In the genomic region with DNA sequence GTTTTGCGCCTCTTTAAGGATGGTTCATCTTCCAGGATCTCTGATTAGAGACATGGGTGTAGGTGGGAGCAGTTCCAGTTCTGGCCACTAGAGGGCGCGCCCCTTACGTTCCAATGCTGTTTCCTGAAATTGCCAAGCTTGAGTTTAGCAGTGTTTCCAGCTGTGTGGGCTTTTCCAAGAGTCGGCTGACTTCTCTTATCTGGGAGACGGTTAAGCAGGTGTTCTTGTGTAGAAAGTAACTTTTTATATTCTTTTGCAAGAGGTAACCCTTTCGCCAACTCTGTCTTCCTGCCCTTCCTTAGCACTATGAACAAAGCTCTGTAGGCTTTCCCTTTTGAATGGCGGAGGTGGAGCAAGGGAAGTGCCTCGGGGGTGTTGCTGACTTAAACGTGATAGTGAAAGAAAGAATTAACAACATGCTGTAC, we compare ENCODE assay signal across 8 mouse cellular contexts. TPM values are rescaled to one million over a fixed set of nuclear protein-coding genes. Genes with fewer than 3 reads are reported as not detected.
DNase-seq lines count a peak whose midpoint lies in the region; ATAC-seq and TF ChIP-seq lines count a peak whose summit lies in the region.

No protein-coding gene starts in this region.

- H3K9ac ChIP-seq in forebrain, embryonic 13.5 days = no peak overlapping the region
- no peak overlapping the region for H3K9ac ChIP-seq in liver, embryonic 16.5 days (ENCODE audit: low read depth, low read length)
- H3K9ac ChIP-seq in neural tube, embryonic 13.5 days = no peak overlapping the region

- intact Hi-C loops in heart, postnatal 10 days (cut with DNase I) = loop anchor here (1.0 to 10.0 kb wide), 4 partner anchors 42 to 350 kb away; no protein-coding TSS in a partner anchor

- WGBS in forebrain, embryonic 13.5 days = 12% methylated on average over 10 of the region's 10 CpGs
- WGBS in liver, embryonic 16.5 days (ENCODE audit: insufficient replicate concordance) = 3% methylated on average over 10 of the region's 10 CpGs
- WGBS in neural tube, embryonic 13.5 days = 13% methylated on average over 10 of the region's 10 CpGs

- peak; percentile 60 for ATAC-seq in G1E (ENCODE audit: extremely low read depth, insufficient number of reproducible peaks, low FRiP score, poor library complexity, severe bottlenecking)
- peak; percentile 68 for ATAC-seq in forebrain, embryonic 13.5 days
- ATAC-seq in liver, embryonic 16.5 days (ENCODE audit: low read depth) = peak; percentile 16; the same call in 1 of the 2 replicates
- peak; percentile 43; the same call in 1 of the 2 replicates for ATAC-seq in neural tube, embryonic 13.5 days (ENCODE audit: low read depth)

- H3K27me3 ChIP-seq in G1E (ENCODE audit: insufficient read depth, low read length) = peaks cover 8% of the 10 kb centered on the region
- no peaks in the 10 kb centered on the region for H3K27me3 ChIP-seq in forebrain, embryonic 13.5 days
- H3K27me3 ChIP-seq in liver, embryonic 16.5 days (ENCODE audit: control insufficient read depth, insufficient read depth, low read depth, low read length) = no peaks in the 10 kb centered on the region
- H3K27me3 ChIP-seq in neural tube, embryonic 13.5 days = no peaks in the 10 kb centered on the region

- peaks cover 5% of the 10 kb centered on the region; the same call in 1 of the 2 replicates for H3K4me1 ChIP-seq in G1E (ENCODE audit: insufficient read depth, low read depth, low read length)
- H3K4me1 ChIP-seq in forebrain, embryonic 13.5 days = no peaks in the 10 kb centered on the region
- H3K4me1 ChIP-seq in liver, embryonic 16.5 days (ENCODE audit: control insufficient read depth, low read depth, low read length) = no peaks in the 10 kb centered on the region
- H3K4me1 ChIP-seq in neural tube, embryonic 13.5 days (replicated peaks) = no peaks in the 10 kb centered on the region

- peak; percentile 49 for DNase-seq in G1E (ENCODE audit: low spot score)
- DNase-seq in cerebellum, adult 11 months = peak; percentile 55
- peak; percentile 71 to 85 for DNase-seq in heart, postnatal 10 days
- peak; percentile 89 to 91 for DNase-seq in kidney, postnatal 4 days
- DNase-seq in telencephalon, adult 2 months (ENCODE audit: low read depth, low spot score) = peak; percentile 68

- TF ChIP-seq CTCF in G1E (IDR thresholded peaks at IDR 0.05; ENCODE audit: low read depth, low read length) = peak; percentile 97

- peaks cover 33% of the 10 kb centered on the region for H3K36me3 ChIP-seq in G1E (replicated peaks)
- H3K36me3 ChIP-seq in forebrain, embryonic 13.5 days (ENCODE audit: poor library complexity, severe bottlenecking) = peaks cover 33% of the 10 kb centered on the region
- H3K36me3 ChIP-seq in liver, embryonic 16.5 days (ENCODE audit: control insufficient read depth, insufficient read depth) = peaks cover 8% of the 10 kb centered on the region
- H3K36me3 ChIP-seq in neural tube, embryonic 13.5 days = peaks cover 35% of the 10 kb centered on the region

- no peak overlapping the region for H3K27ac ChIP-seq in forebrain, embryonic 13.5 days
- H3K27ac ChIP-seq in liver, embryonic 16.5 days (ENCODE audit: low read length) = no peak overlapping the region
- H3K27ac ChIP-seq in neural tube, embryonic 13.5 days (replicated peaks) = no peak overlapping the region

- no peaks in the 10 kb centered on the region for H3K9me3 ChIP-seq in G1E (replicated peaks)
- H3K9me3 ChIP-seq in forebrain, embryonic 13.5 days (replicated peaks) = no peaks in the 10 kb centered on the region
- no peaks in the 10 kb centered on the region for H3K9me3 ChIP-seq in liver, embryonic 16.5 days (replicated peaks; ENCODE audit: control insufficient read depth, low read length)
- no peaks in the 10 kb centered on the region for H3K9me3 ChIP-seq in neural tube, embryonic 13.5 days

- H3K4me2 ChIP-seq in forebrain, embryonic 13.5 days = peak overlapping the region; percentile 38
- H3K4me2 ChIP-seq in liver, embryonic 16.5 days (ENCODE audit: low read depth, low read length) = peak overlapping the region; percentile 34
- peak overlapping the region; percentile 26 for H3K4me2 ChIP-seq in neural tube, embryonic 13.5 days

- H3K4me3 ChIP-seq in G1E (ENCODE audit: low read depth, low read length) = no peak overlapping the region
- H3K4me3 ChIP-seq in forebrain, embryonic 13.5 days = no peak overlapping the region
- H3K4me3 ChIP-seq in liver, embryonic 16.5 days (ENCODE audit: low read depth, low read length) = peak overlapping the region; percentile 40
- no peak overlapping the region for H3K4me3 ChIP-seq in neural tube, embryonic 13.5 days

RNA-seq across cellular contexts. Expression of gene Tm2d3, which starts 13.9 kb away (rescaled TPM):
- total RNA-seq in G1E (2014; fragmentation: Nextera tagmentation) (18.6 and 40.6 TPM in 2 replicates), G1E (2017) (49.5 and 51.6 TPM in 2 replicates)
- polyA plus RNA-seq in G1E (2012) = 6.1 and 8.3 TPM in 2 replicates
- polyA plus RNA-seq in forebrain, embryonic 13.5 days (2015; fragmentation: Nextera tagmentation; extraction: Ambion mirVana) = 80.9 and 84.7 TPM in 2 replicates
- 10 to 100 TPM; 19.0 to 24.0 TPM for total RNA-seq in heart, postnatal 10 days (2021)
- polyA plus RNA-seq in liver, embryonic 16.5 days (2015; fragmentation: Nextera tagmentation; extraction: Ambion mirVana) = 30.8 and 32.6 TPM in 2 replicates
- polyA plus RNA-seq in neural tube, embryonic 13.5 days (2015; fragmentation: Nextera tagmentation; extraction: Ambion mirVana) = 83.9 and 87.3 TPM in 2 replicates

Comparison
In these comparisons a context has a peak if more than half of its experiments do, and no peak if none do; other contexts are left out.
1. ATAC-seq: peak in every context shown above with its lines; median percentile 68 in forebrain, embryonic 13.5 days; 60 in G1E; 43 in neural tube, embryonic 13.5 days; 16 in liver, embryonic 16.5 days.